Mouse (Mus musculus): ENCODE data around the gene AI597479.
A peak's percentile ranks its signal among the peaks of the same experiment; 100 is the strongest.

AI597479 gene

GRCm38 (mm10) chr1:43098031-43098984 is at the start of gene AI597479, which contains the start of gene Tgfbrap1:
Gene AI597479, plus strand, starts transcription at chr1:43098710.
Gene Tgfbrap1, minus strand, starts transcription at chr1:43098637.
- DNase-seq (ENCODE audit: low spot score in 2 of 2), result peak; percentile 95 to 96

- no peak for DNase-seq (ENCODE audit: low spot score in 2 of 2)
Measured at GRCm38 (mm10) chr1:43051903-43052302, 46.6 kb upstream of the AI597479 start.

- DNase-seq (ENCODE audit: low spot score in 2 of 2), result peak; percentile 84 to 86
Measured at GRCm38 (mm10) chr1:43065615-43066310, 32.7 kb upstream of the AI597479 start.

GRCm38 (mm10) chr1:43066573-43066972 is 31.9 kb upstream of the AI597479 start:
- no peak for DNase-seq (ENCODE audit: low spot score in 2 of 2)

GRCm38 (mm10) chr1:43067551-43067950 is 31.0 kb upstream of the AI597479 start:
- DNase-seq (ENCODE audit: low spot score in 2 of 2), result no peak

GRCm38 (mm10) chr1:43070726-43071125 is 27.8 kb upstream of the AI597479 start:
- no peak for DNase-seq (ENCODE audit: low spot score in 2 of 2)

- no peak for DNase-seq (ENCODE audit: low spot score in 2 of 2)
Measured at GRCm38 (mm10) chr1:43072028-43072427, 26.5 kb upstream of the AI597479 start.

GRCm38 (mm10) chr1:43072561-43072960 is 25.9 kb upstream of the AI597479 start:
- DNase-seq (ENCODE audit: low spot score in 2 of 2), result no peak

- DNase-seq (ENCODE audit: low spot score in 2 of 2), result no peak
Measured at GRCm38 (mm10) chr1:43074791-43075190, 23.7 kb upstream of the AI597479 start.

- DNase-seq (ENCODE audit: low spot score in 2 of 2), result no peak
Measured at GRCm38 (mm10) chr1:43078124-43078523, 20.4 kb upstream of the AI597479 start.

- DNase-seq (ENCODE audit: low spot score in 2 of 2), result no peak
Measured at GRCm38 (mm10) chr1:43082946-43083345, 15.6 kb upstream of the AI597479 start.

- no peak for DNase-seq (ENCODE audit: low spot score in 2 of 2)
Measured at GRCm38 (mm10) chr1:43090418-43090817, 8.1 kb upstream of the AI597479 start.

GRCm38 (mm10) chr1:43091306-43092055 is 7.0 kb upstream of the AI597479 start:
- no peak for DNase-seq (ENCODE audit: low spot score in 2 of 2)

GRCm38 (mm10) chr1:43092056-43093015 is 6.2 kb upstream of the AI597479 start:
- DNase-seq (ENCODE audit: low spot score in 2 of 2), result peak; percentile 71 to 83

GRCm38 (mm10) chr1:43094206-43094605 is 4.3 kb upstream of the AI597479 start:
- no peak for DNase-seq (ENCODE audit: low spot score in 2 of 2)

GRCm38 (mm10) chr1:43108729-43109128 is 10.2 kb downstream of the AI597479 start:
- DNase-seq (ENCODE audit: low spot score in 2 of 2), result no peak

GRCm38 (mm10) chr1:43110556-43110955 is 12.0 kb downstream of the AI597479 start:
- DNase-seq (ENCODE audit: low spot score in 2 of 2), result no peak

- DNase-seq (ENCODE audit: low spot score in 2 of 2), result peak; percentile 74 to 79
Measured at GRCm38 (mm10) chr1:43112882-43113281, 14.4 kb downstream of the AI597479 start.

GRCm38 (mm10) chr1:43117435-43117834 is 18.9 kb downstream of the AI597479 start:
- no peak for DNase-seq (ENCODE audit: low spot score in 2 of 2)

GRCm38 (mm10) chr1:43120950-43121349 is 22.4 kb downstream of the AI597479 start:
- no peak for DNase-seq (ENCODE audit: low spot score in 2 of 2)

GRCm38 (mm10) chr1:43122616-43123015 is 24.1 kb downstream of the AI597479 start:
- no peak for DNase-seq (ENCODE audit: low spot score in 2 of 2)

All from right cerebral cortex, postnatal 10 days (tissue).